11 mouse cellular contexts compared by ENCODE assay signal in the genomic region with DNA sequence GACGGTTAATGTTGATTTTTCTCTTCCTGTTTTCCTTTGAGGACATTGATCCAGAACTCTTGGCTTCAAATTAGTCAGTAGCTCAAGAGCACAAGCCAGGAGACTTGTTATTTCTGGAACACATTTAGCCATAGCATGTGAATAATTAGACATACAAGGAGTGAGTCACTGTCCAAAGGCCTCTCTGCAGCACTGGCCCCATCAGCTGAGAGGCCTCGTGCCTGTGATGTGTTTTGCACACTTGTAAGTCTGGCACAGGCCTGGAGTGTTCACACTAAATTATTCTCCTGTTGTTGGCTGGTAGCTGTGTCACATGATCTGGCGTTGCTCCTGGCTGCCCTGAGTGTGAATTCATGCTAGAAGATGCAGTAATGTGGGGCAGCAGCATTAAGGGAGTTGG.
DNase-seq lines count a peak whose midpoint lies in the region; ATAC-seq and TF ChIP-seq lines count a peak whose summit lies in the region.
"Had no signal": no experiment of that assay in that cellular context is flagged by ENCODE, and none has a peak within 500 bp of the region (broad histone marks: within the 10 kb centered on the region; RNA-seq: fewer than 3 reads in every experiment).

No protein-coding gene starts in this region.

- H3K27ac ChIP-seq in heart, embryonic 12.5 days (ENCODE audit: poor library complexity, severe bottlenecking), result no peak overlapping the region

- in situ Hi-C loops in Patski (cut with MboI; ENCODE audit: low pct_unique_long_range_greater_than_20kb), result loop anchor here (10.0 kb wide), 1 partner anchor 114 kb away; a partner anchor contains a TSS

- ATAC-seq in heart, embryonic 12.5 days (ENCODE audit: insufficient number of reproducible peaks, low FRiP score), result no peak
- peak; percentile 91 for ATAC-seq in Patski
- no peak for ATAC-seq in cerebellum, adult (ENCODE audit: insufficient number of reproducible peaks, low FRiP score, low TSS enrichment)
- ATAC-seq: activated CD4-positive, CD25-positive, alpha-beta regulatory T cell, adult 4 months; forebrain, embryonic 14.5 days; hindbrain, embryonic 16.5 days had no signal

- peak; percentile 37 for DNase-seq in heart, adult 8-10 months (ENCODE audit: low spot score)
- DNase-seq in Patski (ENCODE audit: low read depth, low spot score), result peak; percentile 83
- peak; percentile 12 for DNase-seq in heart, postnatal 4 days
- peak; percentile 42 to 71 for DNase-seq in lung, postnatal 4 days
- no peak for DNase-seq in thymus, postnatal 25 days
- DNase-seq in left cerebral cortex, postnatal 10 days (ENCODE audit: extremely low spot score in 1 of 2, low spot score in 2 of 2), result no peak

- H3K9me3 ChIP-seq in heart, embryonic 12.5 days (replicated peaks), result no peaks in the 10 kb centered on the region

- H3K4me3 ChIP-seq in heart, embryonic 12.5 days, result no peak overlapping the region

- no peak for TF ChIP-seq CTCF in Patski (IDR thresholded peaks at IDR 0.05)

- CTCF ChIA-PET in Patski (lab: Charles Lee), result interaction anchor here (0.9 to 1.4 kb wide), 2 partner anchors 20 to 79 kb away, joined by 3 read pairs; no protein-coding TSS in a partner anchor

- H3K36me3 ChIP-seq in heart, embryonic 12.5 days, result peaks cover 1% of the 10 kb centered on the region; the same call in 1 of the 2 replicates

- intact Hi-C loops in left cerebral cortex, postnatal 10 days (cut with DNase I), result no loop called here

- POLR2A ChIA-PET in Patski (lab: Charles Lee), result interaction anchor here (0.7 to 0.9 kb wide), 3 partner anchors 9 to 37 kb away, joined by 3 read pairs; no protein-coding TSS in a partner anchor

- peaks cover 7% of the 10 kb centered on the region for H3K4me1 ChIP-seq in heart, embryonic 12.5 days (replicated peaks)

- 52% methylated on average over 3 of the region's 3 CpGs for WGBS in heart, embryonic 12.5 days

- no peak overlapping the region for H3K9ac ChIP-seq in heart, embryonic 12.5 days

- H3K4me2 ChIP-seq in heart, embryonic 12.5 days, result no peak overlapping the region

- H3K27me3 ChIP-seq in heart, embryonic 12.5 days (replicated peaks), result no peaks in the 10 kb centered on the region
- no peaks in the 10 kb centered on the region for H3K27me3 ChIP-seq in Patski

Comparison
In these comparisons a context has a peak if more than half of its experiments do, and no peak if none do; other contexts are left out.
1. DNase-seq: peak in heart, adult 8-10 months (single experiment), Patski (single experiment), heart, postnatal 4 days (single experiment) and lung, postnatal 4 days (2 of 2); none in thymus, postnatal 25 days (single experiment) and left cerebral cortex, postnatal 10 days (0 of 2).